Mouse (Mus musculus) hindbrain, embryonic 11.5 days (tissue): ENCODE data around the gene Smad3. TPM values are rescaled to one million over a fixed set of nuclear protein-coding genes. Genes with fewer than 3 reads are reported as not detected.
A peak's percentile ranks its signal among the peaks of the same experiment; 100 is the strongest.

Experiments
- ATAC-seq: fragments of 200-750 bp; cut with Nextera tagmentation; 2 replicates; pipeline ENCODE4 v1.8.0; 2017; ENCODE audit warnings: mild to moderate bottlenecking, moderate TSS enrichment, moderate library complexity; ENCODE audit not compliant: low FRiP score
- DNase-seq: peaks from one replicate; pipeline ENCODE4 v3.0.0-alpha.2; 2015; ENCODE audit warnings: low spot score
- H3K27ac ChIP-seq: fragments of 300-500 bp; sonication (generic); 2 replicates; pipeline ENCODE4 v1.5.1; 2014; ENCODE audit warnings: mild to moderate bottlenecking, low read depth, low read length
- H3K27me3 ChIP-seq: fragments of 300-500 bp; sonication (generic); 2 replicates; pipeline ENCODE4 v1.6.1; 2014; ENCODE audit warnings: mild to moderate bottlenecking, low read length, moderate library complexity, mixed read lengths; ENCODE audit not compliant: control insufficient read depth, insufficient read depth
- H3K36me3 ChIP-seq: fragments of 300-500 bp; sonication (generic); 2 replicates; pipeline ENCODE4 v1.6.1; 2014; ENCODE audit warnings: mild to moderate bottlenecking, low read length, moderate library complexity, mixed read lengths; ENCODE audit not compliant: control insufficient read depth, insufficient read depth
- H3K4me1 ChIP-seq: fragments of 300-500 bp; sonication (generic); replicated peaks from 2 replicates; pipeline ENCODE4 v1.6.1; 2014; ENCODE audit warnings: low read length, mixed read lengths; ENCODE audit not compliant: control insufficient read depth, insufficient read depth
- H3K4me2 ChIP-seq: fragments of 300-500 bp; sonication (generic); replicated peaks from 2 replicates; pipeline ENCODE4 v1.6.1; 2014; ENCODE audit warnings: mild to moderate bottlenecking, low read depth, low read length
- H3K4me3 ChIP-seq: fragments of 300-500 bp; sonication (generic); 2 replicates; pipeline ENCODE4 v1.5.1; 2014; ENCODE audit warnings: low read depth, low read length
- H3K9ac ChIP-seq: fragments of 300-500 bp; sonication (generic); 2 replicates; pipeline ENCODE4 v1.6.1; 2014; ENCODE audit warnings: low read depth, low read length
- H3K9me3 ChIP-seq: fragments of 300-500 bp; sonication (generic); 2 replicates; pipeline ENCODE4 v1.6.1; 2016; ENCODE audit warnings: low read length; ENCODE audit not compliant: control insufficient read depth
- WGBS: fragments of 180-500 bp; shearing (Covaris S2); extraction: QIAGEN DNeasy Blood & Tissue Kit; methylation state at CpG from one replicate; pipeline ENCODE4 v1.1.7; 2014; 5-methylcytosine and 5-hydroxymethylcytosine counted together
- polyA plus RNA-seq: library from polyadenylated mRNA; unstranded; fragments of >200 nt; fragmentation: Nextera tagmentation; extraction: Ambion mirVana; gene quantifications from 2 replicates; pipeline ENCODE4 v1.2.1, GENCODE M21; 2014

Gene Smad3
- polyA plus RNA-seq, 1 experiment from 2014 or later = 16.0 TPM

DNA sequence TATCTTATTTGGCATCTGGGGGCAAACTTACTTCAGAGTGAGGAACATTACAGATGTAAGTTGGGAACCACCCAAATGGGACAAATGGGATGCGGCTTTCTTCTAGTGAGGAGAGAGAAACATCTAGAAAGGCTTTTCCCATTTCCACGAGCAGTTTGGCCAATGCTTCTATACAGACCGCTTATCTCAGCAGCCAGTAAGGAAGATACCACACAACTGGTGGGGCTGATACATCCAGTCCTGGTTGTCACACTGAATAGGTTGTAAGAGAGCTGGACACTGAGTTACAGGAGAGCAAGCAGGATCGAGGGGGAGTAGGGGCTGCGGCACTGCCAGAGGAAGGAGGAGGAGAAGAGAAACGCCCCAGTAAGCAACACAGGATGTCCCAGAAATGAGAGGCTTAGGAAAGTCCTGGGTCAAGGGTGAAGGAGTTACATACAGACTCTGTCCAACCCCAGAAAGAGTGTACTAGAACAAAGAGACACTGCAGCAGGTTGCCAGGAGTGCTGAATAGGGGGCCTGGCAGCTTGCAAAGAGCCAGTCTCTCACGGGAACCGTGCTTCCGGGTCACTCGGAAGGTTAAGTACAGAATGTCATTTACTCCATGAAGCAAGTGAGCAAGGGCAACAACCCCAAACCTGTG lies 61.2 kb downstream of the Smad3 start:
- Histone ChIP-seq H3K4me2 (no peak overlapping the region), H3K27me3 (no peaks in the 10 kb centered on the region), H3K4me1 (peaks cover 18% of the 10 kb centered on the region), H3K9me3 (no peaks in the 10 kb centered on the region), H3K27ac (no peak overlapping the region), H3K36me3 (no peaks in the 10 kb centered on the region), H3K9ac (no peak overlapping the region), H3K4me3 (no peak overlapping the region)
- 32% methylated on average over 10 of the region's 10 CpGs for WGBS
- ATAC-seq (no peak), DNase-seq (peak; percentile 55)

DNA sequence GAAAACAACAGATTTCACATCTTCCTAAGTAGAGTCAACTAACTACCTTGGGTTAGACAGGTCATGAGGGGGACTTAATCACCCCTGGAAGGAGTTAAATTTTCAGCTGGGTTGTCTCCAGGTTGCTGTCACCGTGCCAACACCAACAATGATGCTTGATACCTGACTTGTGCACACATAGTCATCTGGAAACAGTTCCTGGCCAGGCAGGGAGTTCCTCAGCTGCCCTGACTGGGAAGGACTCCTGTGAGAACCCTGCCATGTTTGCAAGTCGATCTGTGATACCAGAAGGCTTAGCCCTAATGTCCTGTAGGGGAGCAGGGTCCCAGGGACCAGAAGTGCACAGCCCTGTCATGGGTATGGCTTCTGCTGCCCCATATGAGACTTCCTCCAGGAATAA lies 65.8 kb downstream of the Smad3 start:
- Histone ChIP-seq H3K36me3 (0 out of 2 replicates have a peak, but pooled peaks cover 3% of the 10 kb centered on the region), H3K27me3 (no peaks in the 10 kb centered on the region), H3K4me3 (no peak overlapping the region), H3K9me3 (no peaks in the 10 kb centered on the region), H3K4me1 (peaks cover 6% of the 10 kb centered on the region), H3K27ac (no peak overlapping the region), H3K9ac (no peak overlapping the region), H3K4me2 (no peak overlapping the region)
- 76% methylated on average over 2 of the region's 2 CpGs for WGBS
- no peak for ATAC-seq
- no peak for DNase-seq

DNA sequence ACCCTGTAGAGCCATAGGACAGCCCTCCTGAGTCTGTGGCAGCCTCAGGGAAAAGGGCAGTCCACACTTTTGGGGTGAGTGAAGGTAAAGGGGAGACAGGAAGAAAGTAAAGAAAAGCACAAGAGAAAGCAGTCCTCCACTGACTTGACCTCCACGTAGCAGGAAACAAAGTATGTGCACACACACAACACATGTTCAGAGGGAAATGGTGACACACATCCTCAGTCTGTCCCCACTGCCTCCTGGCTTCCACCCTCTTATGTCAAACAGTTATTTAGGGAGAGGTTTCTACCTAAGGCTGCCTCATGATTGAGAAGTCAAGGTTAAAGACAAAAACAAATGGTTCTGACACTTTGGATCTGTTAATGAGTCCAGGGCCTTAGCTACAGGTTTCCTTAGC lies 67.3 kb downstream of the Smad3 start:
- H3K4me3 ChIP-seq = no peak overlapping the region
- no peak for ATAC-seq
- DNase-seq = no peak
- no peak overlapping the region for H3K27ac ChIP-seq
- no peaks in the 10 kb centered on the region for H3K4me1 ChIP-seq
- no peak overlapping the region for H3K9ac ChIP-seq
- H3K36me3 ChIP-seq = 0 out of 2 replicates have a peak, but pooled peaks cover 3% of the 10 kb centered on the region
- no peaks in the 10 kb centered on the region for H3K9me3 ChIP-seq
- no peak overlapping the region for H3K4me2 ChIP-seq
- H3K27me3 ChIP-seq = no peaks in the 10 kb centered on the region
- WGBS = 90% methylated on average over 1 of the region's 1 CpGs

DNA sequence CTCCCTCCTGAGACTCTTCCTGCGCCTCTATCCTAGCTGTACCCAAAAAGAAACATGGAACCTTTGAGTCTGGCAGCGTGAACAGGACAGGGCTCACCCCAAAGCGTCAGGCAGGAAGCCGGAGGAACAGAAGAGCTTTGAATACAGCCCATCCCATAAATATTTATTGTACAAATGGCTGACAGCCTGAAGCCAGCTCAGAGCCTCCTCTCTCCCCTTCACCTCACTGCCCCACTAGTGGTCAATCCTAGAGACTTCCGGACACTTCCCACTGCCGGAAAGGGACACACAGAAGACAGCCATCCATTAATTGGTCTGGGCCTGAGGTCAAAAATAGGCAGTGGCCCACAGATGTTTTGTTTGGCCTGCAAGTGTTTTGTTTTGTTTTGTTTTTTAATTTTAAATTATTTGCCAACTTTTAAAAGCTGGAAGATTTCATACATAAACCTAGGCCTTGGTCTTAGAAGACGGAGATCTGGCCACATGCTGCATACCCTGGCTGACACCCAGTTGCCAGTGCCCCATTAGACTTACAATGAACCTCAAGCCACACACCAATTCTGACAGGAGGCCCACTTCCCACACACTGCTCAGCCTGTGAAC lies 70.3 kb downstream of the Smad3 start:
- Histone ChIP-seq H3K4me3 (no peak overlapping the region), H3K4me1 (no peaks in the 10 kb centered on the region), H3K9ac (no peak overlapping the region), H3K36me3 (0 out of 2 replicates have a peak, but pooled peaks cover 3% of the 10 kb centered on the region), H3K27me3 (no peaks in the 10 kb centered on the region), H3K4me2 (no peak overlapping the region), H3K27ac (no peak overlapping the region), H3K9me3 (no peaks in the 10 kb centered on the region)
- DNase-seq = no peak
- 84% methylated on average over 7 of the region's 7 CpGs for WGBS
- no peak for ATAC-seq

DNA sequence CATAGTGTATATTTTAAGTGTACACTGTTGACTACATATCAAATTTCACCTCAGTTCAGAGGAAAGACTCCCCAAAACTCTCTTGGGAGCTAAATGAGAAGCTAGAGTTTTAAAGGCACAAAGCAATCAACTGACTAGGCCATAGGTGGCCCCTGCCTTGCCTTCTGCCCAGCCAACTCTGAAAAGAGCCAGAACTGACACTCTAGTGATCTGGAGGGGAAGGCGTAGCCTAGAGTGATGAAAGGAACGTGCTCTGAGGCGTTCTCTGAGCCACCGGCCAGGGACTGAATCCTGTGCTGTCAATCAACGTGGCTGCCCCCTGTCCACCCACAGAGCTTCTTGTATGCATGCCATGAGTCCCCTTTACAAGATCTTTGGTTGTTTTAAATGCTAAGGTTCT lies 72.4 kb downstream of the Smad3 start:
- Histone ChIP-seq H3K27ac (no peak overlapping the region), H3K27me3 (no peaks in the 10 kb centered on the region), H3K9me3 (no peaks in the 10 kb centered on the region), H3K4me1 (no peaks in the 10 kb centered on the region), H3K4me2 (no peak overlapping the region), H3K4me3 (no peak overlapping the region), H3K36me3 (0 out of 2 replicates have a peak, but pooled peaks cover 2% of the 10 kb centered on the region), H3K9ac (no peak overlapping the region)
- WGBS = 56% methylated on average over 5 of the region's 5 CpGs
- no peak for ATAC-seq
- no peak for DNase-seq

DNA sequence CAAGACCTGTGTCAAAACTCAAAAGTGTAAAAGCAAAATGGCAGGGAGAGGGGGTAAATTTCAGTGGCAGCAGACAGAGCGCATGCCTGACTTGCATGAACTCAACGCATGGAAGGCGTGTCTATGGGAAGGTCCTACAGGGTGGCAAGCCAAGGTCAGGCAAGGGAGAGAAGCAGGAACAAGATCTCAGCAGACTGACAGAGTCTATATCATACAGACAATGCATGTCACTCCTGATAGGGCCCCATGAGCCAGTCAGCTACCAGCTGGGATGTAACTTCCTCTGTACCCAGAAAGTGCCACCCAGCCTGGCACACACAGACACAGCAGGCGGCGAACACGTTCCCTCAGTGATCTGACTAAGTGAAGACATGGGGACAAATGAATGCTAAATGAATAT lies 73.5 kb downstream of the Smad3 start:
- no peaks in the 10 kb centered on the region for H3K9me3 ChIP-seq
- H3K36me3 ChIP-seq = no peaks in the 10 kb centered on the region
- no peaks in the 10 kb centered on the region for H3K27me3 ChIP-seq
- H3K4me1 ChIP-seq = no peaks in the 10 kb centered on the region
- no peak for ATAC-seq
- DNase-seq = no peak
- no peak overlapping the region for H3K4me3 ChIP-seq
- 94% methylated on average over 6 of the region's 6 CpGs for WGBS
- H3K27ac ChIP-seq = no peak overlapping the region
- H3K9ac ChIP-seq = no peak overlapping the region
- no peak overlapping the region for H3K4me2 ChIP-seq

DNA sequence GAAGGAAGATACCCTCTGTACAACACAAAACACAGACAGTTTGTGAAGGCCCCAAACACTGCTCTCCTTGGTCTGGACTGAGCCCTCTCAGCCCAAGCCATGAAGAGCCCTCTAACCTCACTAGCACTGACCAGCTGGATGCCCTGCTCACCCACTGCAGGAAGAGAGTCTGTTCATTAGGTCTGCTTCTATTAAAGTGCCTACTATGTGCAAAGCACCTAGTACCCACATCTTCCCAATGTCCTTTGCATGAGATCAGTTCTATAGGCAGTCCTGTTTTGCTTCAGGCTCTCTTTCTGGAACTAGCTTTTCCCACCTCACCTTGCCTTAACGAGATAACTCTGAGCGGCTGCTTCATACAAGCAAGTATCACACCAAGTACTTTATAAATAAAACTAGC lies 74.9 kb downstream of the Smad3 start:
- WGBS = 97% methylated on average over 2 of the region's 2 CpGs

DNA sequence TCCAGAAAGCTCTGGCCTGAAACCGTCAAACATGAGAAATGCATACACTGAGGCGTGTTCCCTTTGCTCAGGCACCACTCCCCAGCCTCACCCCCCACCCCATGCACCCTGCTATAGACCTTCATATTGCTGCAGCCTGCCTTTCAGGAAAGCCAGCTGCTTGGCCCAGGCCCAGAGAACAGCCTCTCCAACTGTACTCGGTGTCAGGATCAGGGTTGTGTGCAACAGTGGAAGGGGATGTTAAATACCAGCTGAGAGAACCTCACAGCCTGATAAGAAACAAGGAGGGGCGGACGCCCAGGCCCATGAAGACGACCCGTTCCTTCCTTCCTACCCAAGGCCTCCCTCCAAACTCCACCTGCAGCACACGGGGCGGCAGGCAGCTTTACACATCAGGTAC lies 75.5 kb downstream of the Smad3 start:
- no peaks in the 10 kb centered on the region for H3K4me1 ChIP-seq
- H3K4me3 ChIP-seq = no peak overlapping the region
- H3K27ac ChIP-seq = no peak overlapping the region
- H3K9me3 ChIP-seq = no peaks in the 10 kb centered on the region
- no peak overlapping the region for H3K9ac ChIP-seq
- ATAC-seq (no peak), DNase-seq (no peak)
- no peaks in the 10 kb centered on the region for H3K27me3 ChIP-seq
- H3K4me2 ChIP-seq = no peak overlapping the region
- no peaks in the 10 kb centered on the region for H3K36me3 ChIP-seq
- 89% methylated on average over 9 of the region's 9 CpGs for WGBS

More for the DNA sequence above, 74.9 kb downstream of the Smad3 start:
- no peak for ATAC-seq
- Histone ChIP-seq H3K36me3 (no peaks in the 10 kb centered on the region), H3K9me3 (no peaks in the 10 kb centered on the region), H3K4me3 (no peak overlapping the region), H3K27ac (no peak overlapping the region), H3K4me1 (no peaks in the 10 kb centered on the region), H3K4me2 (no peak overlapping the region), H3K27me3 (no peaks in the 10 kb centered on the region), H3K9ac (no peak overlapping the region)
- DNase-seq = no peak

DNA sequence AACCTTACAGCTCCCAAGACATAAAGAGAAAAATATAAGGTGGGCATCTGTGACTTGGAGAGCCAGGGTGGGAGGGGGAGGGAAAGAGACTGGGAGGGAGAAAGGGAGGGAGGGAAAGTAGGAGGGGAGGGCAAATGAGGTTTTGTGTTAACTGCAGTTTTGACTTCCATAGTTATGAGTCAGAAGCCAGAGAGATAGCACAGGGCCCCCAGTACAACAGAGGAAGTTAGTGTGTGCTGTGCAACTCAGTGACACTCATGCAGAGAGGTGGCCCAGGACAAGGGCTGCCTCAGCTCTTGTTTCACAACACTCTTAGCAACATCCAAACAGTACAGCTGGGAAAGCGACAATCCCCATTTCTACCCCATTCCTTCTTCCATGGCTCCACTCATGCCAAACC lies 79.7 kb downstream of the Smad3 start:
- Histone ChIP-seq H3K9me3 (no peaks in the 10 kb centered on the region), H3K4me1 (no peaks in the 10 kb centered on the region), H3K36me3 (no peaks in the 10 kb centered on the region), H3K9ac (no peak overlapping the region), H3K4me2 (no peak overlapping the region), H3K27ac (no peak overlapping the region), H3K4me3 (no peak overlapping the region), H3K27me3 (no peaks in the 10 kb centered on the region)
- 86% methylated on average over 1 of the region's 1 CpGs for WGBS
- DNase-seq (no peak), ATAC-seq (no peak)
